Mouse (Mus musculus): Measurements from ENCODE around the gene Sidt1. TPM values are rescaled to one million over a fixed set of nuclear protein-coding genes. Genes with fewer than 3 reads are reported as not detected.
"Not testable (repeated sequence)": the region's sequence is repeated elsewhere in the genome, so short reads cannot be mapped to it uniquely, and the experiment has no call there.

Sidt1 gene
- polyA plus RNA-seq, 1 experiment from 2014 or later = 0.29 TPM

- DNase-seq (ENCODE audit: low spot score) = no peak
- H3K4me3 ChIP-seq = no peak overlapping the region
- no peaks in the 10 kb centered on the region for H3K27me3 ChIP-seq (replicated peaks; ENCODE audit: low read depth, poor library complexity, severe bottlenecking)
- no peaks in the 10 kb centered on the region for H3K36me3 ChIP-seq (replicated peaks)
- no peak overlapping the region for H3K27ac ChIP-seq (replicated peaks)
- no peaks in the 10 kb centered on the region for H3K4me1 ChIP-seq
- no peaks in the 10 kb centered on the region for H3K9me3 ChIP-seq
Observed at GRCm38 (mm10) chr16:44293960-44294359, 39.0 kb downstream of the Sidt1 start.

GRCm38 (mm10) chr16:44292681-44293080, 40.3 kb downstream of the Sidt1 start:
- DNase-seq (ENCODE audit: low spot score); H3K36me3 ChIP-seq (replicated peaks); H3K4me3 ChIP-seq; H3K9me3 ChIP-seq; H3K27me3 ChIP-seq (replicated peaks; ENCODE audit: low read depth, poor library complexity, severe bottlenecking); H3K4me1 ChIP-seq; H3K27ac ChIP-seq (replicated peaks): not testable (repeated sequence)
- WGBS = 90% methylated on average over 2 of the region's 2 CpGs

- Histone ChIP-seq H3K4me3 (no peak overlapping the region), H3K27ac (replicated peaks) (no peak overlapping the region), H3K4me1 (no peaks in the 10 kb centered on the region), H3K36me3 (replicated peaks) (no peaks in the 10 kb centered on the region), H3K9me3 (no peaks in the 10 kb centered on the region), H3K27me3 (replicated peaks; ENCODE audit: low read depth, poor library complexity, severe bottlenecking) (no peaks in the 10 kb centered on the region)
- 85% methylated on average over 4 of the region's 4 CpGs for WGBS
- DNase-seq (ENCODE audit: low spot score) = no peak
Observed at GRCm38 (mm10) chr16:44289004-44289648, 43.9 kb downstream of the Sidt1 start.

GRCm38 (mm10) chr16:44287356-44287950, 45.5 kb downstream of the Sidt1 start:
- no peak overlapping the region for H3K27ac ChIP-seq (replicated peaks)
- H3K9me3 ChIP-seq = no peaks in the 10 kb centered on the region
- H3K4me1 ChIP-seq = no peaks in the 10 kb centered on the region
- no peaks in the 10 kb centered on the region for H3K36me3 ChIP-seq (replicated peaks)
- H3K4me3 ChIP-seq = no peak overlapping the region
- no peaks in the 10 kb centered on the region for H3K27me3 ChIP-seq (replicated peaks; ENCODE audit: low read depth, poor library complexity, severe bottlenecking)
- DNase-seq (ENCODE audit: low spot score) = no peak
- WGBS = 62% methylated on average over 7 of the region's 7 CpGs

GRCm38 (mm10) chr16:44282614-44283325, 50.2 kb downstream of the Sidt1 start:
- no peak overlapping the region for H3K4me3 ChIP-seq
- WGBS = 79% methylated on average over 5 of the region's 5 CpGs
- H3K36me3 ChIP-seq (replicated peaks) = no peaks in the 10 kb centered on the region
- H3K27me3 ChIP-seq (replicated peaks; ENCODE audit: low read depth, poor library complexity, severe bottlenecking) = no peaks in the 10 kb centered on the region
- no peak overlapping the region for H3K27ac ChIP-seq (replicated peaks)
- no peaks in the 10 kb centered on the region for H3K4me1 ChIP-seq
- no peak for DNase-seq (ENCODE audit: low spot score)
- H3K9me3 ChIP-seq = no peaks in the 10 kb centered on the region

- Histone ChIP-seq H3K27me3 (replicated peaks; ENCODE audit: low read depth, poor library complexity, severe bottlenecking) (no peaks in the 10 kb centered on the region), H3K4me3 (no peak overlapping the region), H3K27ac (replicated peaks) (no peak overlapping the region), H3K9me3 (no peaks in the 10 kb centered on the region), H3K4me1 (no peaks in the 10 kb centered on the region), H3K36me3 (replicated peaks) (no peaks in the 10 kb centered on the region)
- no peak for DNase-seq (ENCODE audit: low spot score)
- WGBS = 75% methylated on average over 3 of the region's 3 CpGs
Observed at GRCm38 (mm10) chr16:44282036-44282435, 51.0 kb downstream of the Sidt1 start.

GRCm38 (mm10) chr16:44280806-44281205, 52.2 kb downstream of the Sidt1 start:
- Histone ChIP-seq H3K4me1 (no peaks in the 10 kb centered on the region), H3K4me3 (no peak overlapping the region), H3K36me3 (replicated peaks) (no peaks in the 10 kb centered on the region), H3K27me3 (replicated peaks; ENCODE audit: low read depth, poor library complexity, severe bottlenecking) (no peaks in the 10 kb centered on the region), H3K9me3 (no peaks in the 10 kb centered on the region), H3K27ac (replicated peaks) (no peak overlapping the region)
- WGBS = 53% methylated on average over 2 of the region's 2 CpGs
- no peak for DNase-seq (ENCODE audit: low spot score)

GRCm38 (mm10) chr16:44277212-44277611, 55.8 kb downstream of the Sidt1 start:
- Histone ChIP-seq H3K4me1 (no peaks in the 10 kb centered on the region), H3K27me3 (replicated peaks; ENCODE audit: low read depth, poor library complexity, severe bottlenecking) (no peaks in the 10 kb centered on the region), H3K4me3 (no peak overlapping the region), H3K27ac (replicated peaks) (no peak overlapping the region), H3K36me3 (replicated peaks) (no peaks in the 10 kb centered on the region), H3K9me3 (no peaks in the 10 kb centered on the region)
- DNase-seq (ENCODE audit: low spot score) = no peak
- 94% methylated on average over 10 of the region's 10 CpGs for WGBS

- Histone ChIP-seq H3K27ac (replicated peaks) (no peak overlapping the region), H3K4me3 (no peak overlapping the region), H3K9me3 (no peaks in the 10 kb centered on the region), H3K27me3 (replicated peaks; ENCODE audit: low read depth, poor library complexity, severe bottlenecking) (no peaks in the 10 kb centered on the region), H3K36me3 (replicated peaks) (no peaks in the 10 kb centered on the region), H3K4me1 (no peaks in the 10 kb centered on the region)
- no peak for DNase-seq (ENCODE audit: low spot score)
- WGBS = 79% methylated on average over 9 of the region's 9 CpGs
Observed at GRCm38 (mm10) chr16:44271371-44272038, 61.5 kb downstream of the Sidt1 start.

GRCm38 (mm10) chr16:44270606-44271005, 62.4 kb downstream of the Sidt1 start:
- no peak for DNase-seq (ENCODE audit: low spot score)
- Histone ChIP-seq H3K4me3 (no peak overlapping the region), H3K4me1 (no peaks in the 10 kb centered on the region), H3K36me3 (replicated peaks) (no peaks in the 10 kb centered on the region), H3K9me3 (no peaks in the 10 kb centered on the region), H3K27ac (replicated peaks) (no peak overlapping the region), H3K27me3 (replicated peaks; ENCODE audit: low read depth, poor library complexity, severe bottlenecking) (no peaks in the 10 kb centered on the region)
- 86% methylated on average over 5 of the region's 5 CpGs for WGBS

GRCm38 (mm10) chr16:44269578-44269977, 63.4 kb downstream of the Sidt1 start:
- DNase-seq (ENCODE audit: low spot score) = no peak
- Histone ChIP-seq H3K27me3 (replicated peaks; ENCODE audit: low read depth, poor library complexity, severe bottlenecking) (no peaks in the 10 kb centered on the region), H3K4me3 (no peak overlapping the region), H3K9me3 (no peaks in the 10 kb centered on the region), H3K36me3 (replicated peaks) (no peaks in the 10 kb centered on the region), H3K27ac (replicated peaks) (no peak overlapping the region), H3K4me1 (no peaks in the 10 kb centered on the region)
- 68% methylated on average over 6 of the region's 6 CpGs for WGBS

- no peak overlapping the region for H3K4me3 ChIP-seq
- H3K36me3 ChIP-seq (replicated peaks) = no peaks in the 10 kb centered on the region
- 92% methylated on average over 7 of the region's 7 CpGs for WGBS
- no peak overlapping the region for H3K27ac ChIP-seq (replicated peaks)
- no peak for DNase-seq (ENCODE audit: low spot score)
- H3K9me3 ChIP-seq = no peaks in the 10 kb centered on the region
- H3K4me1 ChIP-seq = no peaks in the 10 kb centered on the region
- no peaks in the 10 kb centered on the region for H3K27me3 ChIP-seq (replicated peaks; ENCODE audit: low read depth, poor library complexity, severe bottlenecking)
Observed at GRCm38 (mm10) chr16:44268541-44269215, 64.3 kb downstream of the Sidt1 start.
